Mouse (Mus musculus) Patski (cell line): ENCODE data around the gene Iqsec1. TPM values are rescaled to one million over a fixed set of nuclear protein-coding genes. Genes with fewer than 3 reads are reported as not detected.

Source experiments
- ATAC-seq: fragments of 100-300 bp; one replicate; pipeline ENCODE4 v1.8.0; 2021
- CTCF ChIA-PET: fragments of 350-600 bp; sonication (Branson Sonifier 250); formaldehyde crosslinking; loops from one replicate; lab custom pipeline; 2022; ENCODE audit warnings: inconsistent platforms; lab: Charles Lee
- POLR2A ChIA-PET: fragments of 350-600 bp; sonication (Branson Sonifier 250); formaldehyde crosslinking; loops from one replicate; lab custom pipeline; 2022; ENCODE audit warnings: antibody characterized with exemption, inconsistent platforms; lab: Charles Lee
- DNase-seq: peaks from one replicate; pipeline ENCODE4 v3.0.0-alpha.2; 2011; ENCODE audit warnings: low read depth, low spot score
- H3K27me3 ChIP-seq: fragments of 371-371 bp; one replicate; pipeline ENCODE4 v1.5.1; 2021
- CTCF ChIP-seq: fragments of 100-300 bp; IDR thresholded peaks from one replicate; pipeline ENCODE4 v1.5.1; 2021
- in situ Hi-C: fragments of 300-500 bp; cut with MboI; formaldehyde crosslinking; loops from 3 replicates; pipeline ENCODE4 v1.11.1; 2018; ENCODE audit warnings: low pct_unique_long_range_greater_than_20kb, mixed read lengths
- polyA plus RNA-seq: library from polyadenylated mRNA; unstranded; gene quantifications from one replicate; pipeline ENCODE4 v1.2.3, GENCODE M21; 2021

The Iqsec1 gene
- polyA plus RNA-seq, 1 experiment from 2014 or later, result 120 TPM

GRCm38 (mm10) chr6:90852360-90852759 is 136.1 kb downstream of the Iqsec1 start:
- ATAC-seq (no peak), DNase-seq (no peak)
- ChIA-PET POLR2A (no interaction called here), CTCF (interaction anchor here (0.7 kb wide), 1 partner anchor 138 kb away, joined by 3 read pairs; no protein-coding TSS in a partner anchor)
- in situ Hi-C loops, result no loop called here
- no peak for TF ChIP-seq CTCF
- H3K27me3 ChIP-seq, result peaks cover 7% of the 10 kb centered on the region

DNA sequence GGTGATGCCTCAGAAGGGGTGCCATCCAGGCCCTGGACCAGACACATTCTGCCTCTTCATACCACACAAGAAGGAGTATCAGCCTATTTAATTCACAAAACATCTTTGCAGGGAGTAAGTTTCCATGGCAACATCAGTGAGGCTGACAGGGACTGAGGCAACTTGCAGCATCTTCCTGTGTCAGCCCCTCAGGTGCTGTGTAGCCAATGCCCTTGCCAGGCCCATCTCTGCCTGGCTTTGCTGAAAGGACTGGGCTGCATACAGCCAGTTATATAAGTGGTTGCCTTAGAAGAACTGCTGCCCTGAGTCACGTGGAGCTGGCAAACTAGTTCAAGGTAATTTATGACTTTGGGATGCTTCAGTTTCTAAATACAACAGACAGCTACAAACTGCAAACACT is 140.4 kb downstream of the Iqsec1 start:
- H3K27me3 ChIP-seq, result peaks cover 24% of the 10 kb centered on the region
- DNase-seq (no peak), ATAC-seq (no peak)
- no peak for TF ChIP-seq CTCF
- in situ Hi-C loops, result no loop called here
- ChIA-PET POLR2A (no interaction called here), CTCF (no interaction called here)

GRCm38 (mm10) chr6:90847523-90847922 is 141.0 kb downstream of the Iqsec1 start:
- ChIA-PET CTCF (no interaction called here), POLR2A (no interaction called here)
- in situ Hi-C loops, result no loop called here
- H3K27me3 ChIP-seq, result peaks cover 29% of the 10 kb centered on the region
- DNase-seq (no peak), ATAC-seq (no peak)
- no peak for TF ChIP-seq CTCF

DNA sequence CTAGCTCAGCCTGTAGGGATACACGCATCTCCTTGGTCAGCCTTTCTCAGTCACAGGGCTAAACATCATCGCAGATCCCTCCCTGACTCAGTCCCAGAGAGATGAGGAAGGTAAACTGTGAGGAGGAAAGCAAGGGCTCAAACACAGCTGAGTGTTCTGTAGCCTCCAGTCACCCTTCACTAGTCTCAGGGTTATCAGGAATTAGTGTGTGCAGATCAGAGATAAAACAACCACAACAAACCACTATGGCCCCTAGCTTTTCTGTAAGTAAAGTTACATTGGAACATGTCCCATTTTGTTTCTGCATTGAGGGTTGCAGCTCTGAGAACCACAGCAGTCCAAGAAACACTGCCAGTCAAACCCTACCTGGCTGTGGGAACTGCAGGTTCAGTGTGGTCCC is 148.5 kb downstream of the Iqsec1 start:
- CTCF ChIA-PET, result no interaction called here
- ATAC-seq, result no peak
- in situ Hi-C loops, result no loop called here
- H3K27me3 ChIP-seq, result peaks cover 16% of the 10 kb centered on the region
- DNase-seq, result no peak
- no peak for TF ChIP-seq CTCF
- POLR2A ChIA-PET, result no interaction called here

DNA sequence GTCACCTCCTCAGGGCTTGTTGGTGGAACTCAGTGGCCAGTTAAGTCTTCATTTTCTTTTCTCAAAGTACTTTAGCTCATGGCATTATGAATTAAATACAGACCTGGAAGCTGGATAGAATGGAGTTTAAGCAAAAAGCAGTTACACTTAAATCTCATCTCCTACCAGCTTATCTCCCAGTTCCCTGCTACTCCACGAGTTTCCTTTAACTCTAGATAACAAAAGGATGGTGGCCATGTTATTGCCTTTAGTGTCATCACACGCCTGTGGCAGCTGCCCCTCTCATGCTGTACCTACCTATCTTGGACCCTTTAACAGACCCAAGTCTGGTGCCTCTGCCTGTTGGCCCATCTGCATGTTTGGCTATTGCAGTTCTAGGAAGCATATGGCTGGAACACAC is 151.7 kb downstream of the Iqsec1 start:
- in situ Hi-C loops, result no loop called here

GRCm38 (mm10) chr6:90829536-90829935 is 158.9 kb downstream of the Iqsec1 start:
- in situ Hi-C loops, result no loop called here
- peaks cover 2% of the 10 kb centered on the region for H3K27me3 ChIP-seq

More for the DNA sequence above, 151.7 kb downstream of the Iqsec1 start:
- CTCF ChIA-PET, result no interaction called here
- POLR2A ChIA-PET, result no interaction called here
- DNase-seq (no peak), ATAC-seq (no peak)
- no peak for TF ChIP-seq CTCF
- H3K27me3 ChIP-seq, result no peaks in the 10 kb centered on the region

DNA sequence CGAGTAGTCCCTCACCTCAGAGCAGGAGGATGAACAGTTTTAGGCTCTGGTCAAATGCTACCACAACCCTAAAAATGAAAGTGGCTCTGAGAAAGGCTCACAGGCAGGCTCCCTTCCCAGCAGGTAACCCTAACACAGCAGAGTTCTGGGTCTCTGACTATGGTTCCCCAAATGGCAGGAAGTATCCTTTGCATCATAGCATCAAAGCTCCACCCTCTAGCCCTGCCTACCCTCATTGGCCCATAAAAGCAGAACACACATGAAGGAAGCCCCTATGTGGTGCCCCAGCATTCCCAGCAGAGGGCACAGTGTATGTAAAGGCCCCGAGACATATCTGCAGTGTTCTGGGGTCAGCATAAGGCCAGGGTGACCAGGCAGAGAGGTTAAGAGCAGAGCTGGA is 163.4 kb downstream of the Iqsec1 start:
- in situ Hi-C loops, result no loop called here
- ChIA-PET CTCF (interaction anchor here (2.9 kb wide), 1 partner anchor 315 kb away, joined by 7 read pairs; no protein-coding TSS in a partner anchor), POLR2A (no interaction called here)
- H3K27me3 ChIP-seq, result peaks cover 2% of the 10 kb centered on the region
- DNase-seq (no peak), ATAC-seq (no peak)
- no peak for TF ChIP-seq CTCF

More at GRCm38 (mm10) chr6:90829536-90829935, 158.9 kb downstream of the Iqsec1 start:
- ATAC-seq (no peak), DNase-seq (no peak)
- TF ChIP-seq CTCF, result no peak
- POLR2A ChIA-PET, result no interaction called here
- CTCF ChIA-PET, result no interaction called here

GRCm38 (mm10) chr6:90823322-90823721 is 165.2 kb downstream of the Iqsec1 start:
- in situ Hi-C loops, result loop anchor here (5.0 kb wide), 2 partner anchors 319 to 454 kb away; no protein-coding TSS in a partner anchor
- DNase-seq, result no peak
- POLR2A ChIA-PET, result no interaction called here
- no peak for ATAC-seq
- no peak for TF ChIP-seq CTCF
- CTCF ChIA-PET, result interaction anchor here (1.8 to 2.9 kb wide), 2 partner anchors 229 to 317 kb away, joined by 6 to 7 read pairs; no protein-coding TSS in a partner anchor
- peaks cover 2% of the 10 kb centered on the region for H3K27me3 ChIP-seq

- H3K27me3 ChIP-seq, result no peaks in the 10 kb centered on the region
- TF ChIP-seq CTCF, result no peak
- CTCF ChIA-PET, result interaction anchor here (2.9 kb wide), 1 partner anchor 318 kb away, joined by 7 read pairs; no protein-coding TSS in a partner anchor
- DNase-seq (no peak), ATAC-seq (no peak)
- POLR2A ChIA-PET, result no interaction called here
- in situ Hi-C loops, result loop anchor here (5.0 kb wide), 2 partner anchors 320 to 455 kb away; no protein-coding TSS in a partner anchor
These were observed 166.4 kb downstream of the Iqsec1 start for GRCm38 (mm10) chr6:90821916-90822602.

GRCm38 (mm10) chr6:90819880-90820279 is 168.6 kb downstream of the Iqsec1 start:
- DNase-seq (no peak), ATAC-seq (no peak)
- peak; percentile 56 for TF ChIP-seq CTCF
- CTCF ChIA-PET, result interaction anchor here (1.0 to 1.6 kb wide), 6 partner anchors 9 to 461 kb away, joined by 3 to 6 read pairs (median 4); no protein-coding TSS in a partner anchor
- no peaks in the 10 kb centered on the region for H3K27me3 ChIP-seq
- POLR2A ChIA-PET, result interaction anchor here (0.5 to 0.6 kb wide), 2 partner anchors 49 to 269 kb away, joined by 3 read pairs; no protein-coding TSS in a partner anchor
- in situ Hi-C loops, result loop anchor here (5.0 kb wide), 2 partner anchors 322 to 457 kb away; no protein-coding TSS in a partner anchor

- ChIA-PET POLR2A (interaction anchor here (0.6 kb wide), 1 partner anchor 1306 kb away, joined by 3 read pairs; no protein-coding TSS in a partner anchor), CTCF (interaction anchor here (0.8 to 1.7 kb wide), 11 partner anchors 8 to 321 kb away, joined by 3 to 5 read pairs (median 4); no protein-coding TSS in a partner anchor)
- no peaks in the 10 kb centered on the region for H3K27me3 ChIP-seq
- ATAC-seq (no peak), DNase-seq (peak; percentile 39)
- in situ Hi-C loops, result no loop called here
- peak; percentile 77 for TF ChIP-seq CTCF
These were observed 169.5 kb downstream of the Iqsec1 start for GRCm38 (mm10) chr6:90818956-90819355.
